Mouse (Mus musculus): Measurements from ENCODE around the gene Oxnad1.
"Not testable (repeated sequence)": the region's sequence is repeated elsewhere in the genome, so short reads cannot be mapped to it uniquely, and the experiment has no call there.

Oxnad1 gene

DNA sequence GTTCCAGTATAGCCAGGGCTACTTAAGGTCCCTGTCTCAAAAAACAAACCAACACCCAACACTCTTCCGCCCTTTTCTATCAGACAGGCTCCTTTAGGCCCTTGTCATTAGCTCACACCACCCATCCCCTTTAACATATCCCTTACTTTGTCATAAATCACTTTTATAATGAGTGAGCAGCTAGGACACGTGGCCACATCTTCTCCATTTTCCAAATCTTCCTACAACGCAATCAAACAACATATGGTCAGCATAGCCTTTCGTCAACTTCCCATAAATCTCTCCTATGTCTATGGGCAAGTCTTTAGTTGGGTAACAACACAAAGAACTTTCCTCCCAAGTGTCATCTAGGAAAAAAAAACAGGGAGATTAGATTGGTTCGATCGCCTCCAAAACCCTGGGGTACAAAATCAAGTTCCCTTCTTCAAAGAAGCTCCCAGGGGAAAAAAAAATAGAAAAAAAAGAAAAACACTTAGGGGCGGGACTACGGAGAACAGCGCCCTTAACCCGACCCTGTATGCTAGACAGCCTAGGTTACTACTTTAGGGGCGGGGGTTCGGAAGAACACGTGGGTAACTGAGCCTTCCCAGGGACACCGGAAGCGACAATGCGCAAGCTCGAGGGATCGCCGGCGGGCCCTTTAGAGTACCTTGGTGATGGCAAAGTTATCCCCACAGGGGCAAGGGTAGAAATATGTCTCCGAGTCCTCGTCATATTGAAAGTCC is at the start of gene Oxnad1:
Gene Oxnad1 (plus strand): TSS at position 614 of the 725 bp plus-strand sequence.
- DNase-seq (ENCODE audit: low spot score in 2 of 2) = no peak

DNA sequence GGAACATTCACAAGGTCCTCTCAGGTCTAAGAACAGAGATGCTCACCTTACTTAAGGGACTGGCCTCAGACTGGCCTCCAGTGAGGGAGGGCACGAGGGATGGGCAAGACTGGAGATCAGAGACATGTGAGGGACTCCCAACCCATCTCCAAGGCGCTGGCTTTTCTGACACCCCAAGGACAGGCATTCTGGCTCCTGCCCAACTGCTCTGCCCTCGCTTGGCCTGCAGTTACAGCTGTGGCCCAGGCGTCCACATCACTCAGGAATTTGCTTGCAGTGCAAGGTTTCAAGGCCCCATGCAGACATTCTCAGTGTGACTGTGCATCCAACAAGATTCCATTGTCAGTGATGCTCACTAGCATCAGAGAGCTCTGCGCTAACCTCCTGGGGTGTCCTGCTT is 48.7 kb upstream of the Oxnad1 start:
- no peak for DNase-seq (ENCODE audit: low spot score in 2 of 2)

DNA sequence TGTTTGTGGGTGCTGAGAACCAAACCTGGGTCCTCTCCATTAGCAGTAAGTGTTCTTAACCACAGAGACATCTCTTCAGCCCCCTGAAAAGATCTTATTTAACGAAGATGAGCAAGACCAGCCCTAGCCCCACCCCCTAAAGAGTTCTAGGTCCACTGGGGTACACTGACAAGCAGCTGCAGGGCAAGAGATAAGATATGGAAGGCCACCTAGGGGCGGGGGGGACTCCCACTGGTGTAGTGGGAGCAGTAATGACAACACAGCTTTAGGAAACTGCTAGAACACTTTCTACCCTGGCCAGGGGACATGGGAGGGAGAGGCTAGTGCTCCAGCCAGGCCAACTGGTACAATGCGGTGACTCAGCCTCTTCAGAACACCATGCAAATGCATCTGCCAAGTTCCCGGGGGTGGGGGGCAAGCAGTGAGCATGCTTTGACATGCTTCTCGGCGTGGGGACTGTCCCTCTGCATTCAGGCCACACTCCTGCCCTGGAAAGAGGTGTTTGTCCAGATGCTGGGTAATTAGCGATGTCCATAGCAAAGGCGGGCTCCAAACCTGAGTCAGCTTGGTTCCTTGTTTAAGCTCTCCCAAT is 47.4 kb upstream of the Oxnad1 start:
- DNase-seq (ENCODE audit: low spot score in 2 of 2) = no peak

DNA sequence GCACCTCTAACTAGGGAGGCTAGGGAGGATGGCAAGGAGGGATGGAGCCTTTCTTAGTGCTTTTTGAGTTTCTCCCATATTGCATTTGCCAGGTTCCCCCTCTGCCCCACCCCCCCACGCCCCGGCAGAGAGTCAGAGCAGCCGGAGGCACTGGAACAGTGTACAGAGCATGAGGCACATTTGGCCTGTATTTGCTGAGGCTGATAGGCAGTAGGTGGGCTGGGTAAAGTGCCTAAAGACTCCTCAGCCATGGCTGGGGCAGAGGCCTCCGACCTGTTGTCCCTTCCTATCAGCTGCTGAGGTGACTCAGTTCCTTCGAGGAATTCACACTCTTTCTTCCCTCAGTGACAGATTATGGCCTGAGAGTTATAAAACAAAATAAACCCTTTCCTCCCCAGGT is 43.1 kb upstream of the Oxnad1 start:
- no peak for DNase-seq (ENCODE audit: low spot score in 2 of 2)

DNA sequence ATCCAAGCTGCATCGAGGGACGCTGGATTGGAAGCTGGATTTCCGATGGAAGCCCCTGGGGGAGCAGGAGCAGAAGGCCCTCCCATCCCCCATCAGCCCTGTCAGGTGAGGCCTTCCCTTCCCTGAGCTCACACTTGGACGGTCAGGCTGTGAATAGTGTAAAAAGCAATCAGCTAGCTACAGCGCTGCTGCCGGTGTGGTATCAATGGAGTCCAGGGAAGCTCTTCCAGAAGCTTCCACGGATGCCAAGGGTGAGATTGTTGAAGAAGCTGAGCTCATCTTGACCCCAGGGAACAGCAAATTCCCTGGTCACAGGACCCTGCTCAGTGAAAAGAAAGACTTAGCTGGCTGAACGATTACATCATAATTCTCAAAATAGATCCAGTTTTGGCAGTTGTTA is 38.8 kb upstream of the Oxnad1 start:
- no peak for DNase-seq (ENCODE audit: low spot score in 2 of 2)

DNA sequence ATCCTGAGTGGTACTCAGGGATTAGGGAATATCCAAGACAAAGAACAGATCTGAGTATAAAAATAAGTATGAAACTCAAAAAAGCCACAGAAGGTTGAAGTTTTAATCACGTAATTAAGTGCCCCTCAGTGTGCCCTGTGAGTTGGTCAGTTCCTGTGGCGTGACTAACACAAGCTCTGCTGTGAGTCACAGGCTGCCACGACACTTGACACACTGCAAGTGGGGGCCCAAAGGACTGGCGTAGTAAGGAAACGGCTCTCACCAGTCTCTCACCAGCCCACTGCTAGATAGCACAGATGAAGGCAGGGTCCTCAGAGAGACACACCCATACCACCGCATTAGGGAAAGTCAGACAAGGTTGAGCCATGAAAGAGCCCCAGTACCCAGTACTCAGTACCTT is 35.0 kb upstream of the Oxnad1 start:
- no peak for DNase-seq (ENCODE audit: low spot score in 2 of 2)

DNA sequence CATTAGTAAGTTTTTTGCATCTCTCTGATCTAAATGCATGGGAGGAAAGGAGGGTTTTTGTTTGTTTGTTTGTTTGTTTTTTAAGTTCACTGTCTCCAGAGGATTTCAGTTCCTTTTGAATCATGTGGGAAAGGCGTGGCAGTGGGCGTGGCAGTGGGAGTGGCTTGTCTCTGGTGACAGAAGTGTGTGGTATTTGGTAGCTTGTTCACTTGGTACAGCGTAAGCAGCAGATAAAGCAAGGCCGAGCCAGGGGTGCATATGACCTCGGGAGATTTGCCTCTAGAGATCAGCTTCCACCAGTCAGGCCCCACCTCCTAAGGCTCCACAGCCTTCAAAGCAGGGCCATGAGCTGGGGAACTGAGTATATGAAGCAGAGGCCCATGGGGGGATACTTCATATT is 31.3 kb upstream of the Oxnad1 start:
- DNase-seq (ENCODE audit: low spot score in 2 of 2) = no peak

DNA sequence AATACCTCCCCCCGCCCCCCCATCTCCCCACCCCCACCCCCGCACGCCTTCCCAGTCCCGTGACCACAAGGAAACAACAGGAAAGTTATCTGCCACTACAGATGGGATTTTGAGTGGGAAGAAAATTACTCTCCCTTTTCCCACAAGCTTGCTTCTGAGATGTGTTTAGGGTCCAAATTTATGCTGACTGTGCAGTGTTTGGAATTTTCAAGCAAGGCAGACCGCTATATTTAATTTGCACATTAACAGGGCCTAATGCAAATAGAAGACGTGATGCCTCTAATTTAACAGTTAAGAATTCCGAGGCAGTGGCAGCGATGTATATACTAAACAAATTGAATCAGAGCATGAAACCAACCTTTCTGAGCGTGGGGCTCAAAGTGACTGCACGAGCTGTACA is 30.4 kb upstream of the Oxnad1 start:
- no peak for DNase-seq (ENCODE audit: low spot score in 2 of 2)

DNA sequence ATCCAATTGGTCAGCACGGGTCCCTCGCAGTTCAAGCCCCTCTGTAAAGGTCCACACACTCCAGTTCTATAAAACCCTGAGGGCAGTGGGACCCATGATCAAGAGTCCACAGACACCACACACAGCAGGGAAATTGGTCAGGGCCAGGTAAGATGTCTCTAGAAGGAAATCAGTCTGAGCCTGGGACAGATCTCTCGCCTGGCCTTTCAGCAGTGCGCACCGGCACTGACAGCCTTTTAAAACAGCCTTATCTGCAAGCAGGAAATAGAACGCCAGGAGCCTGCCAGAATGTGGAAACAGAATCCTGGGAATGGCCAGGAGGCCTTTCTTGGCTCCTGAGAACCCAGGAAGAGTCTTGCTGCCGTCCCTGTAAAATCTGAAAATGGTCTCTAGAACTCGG is 29.4 kb upstream of the Oxnad1 start:
- DNase-seq (ENCODE audit: low spot score in 2 of 2) = no peak

DNA sequence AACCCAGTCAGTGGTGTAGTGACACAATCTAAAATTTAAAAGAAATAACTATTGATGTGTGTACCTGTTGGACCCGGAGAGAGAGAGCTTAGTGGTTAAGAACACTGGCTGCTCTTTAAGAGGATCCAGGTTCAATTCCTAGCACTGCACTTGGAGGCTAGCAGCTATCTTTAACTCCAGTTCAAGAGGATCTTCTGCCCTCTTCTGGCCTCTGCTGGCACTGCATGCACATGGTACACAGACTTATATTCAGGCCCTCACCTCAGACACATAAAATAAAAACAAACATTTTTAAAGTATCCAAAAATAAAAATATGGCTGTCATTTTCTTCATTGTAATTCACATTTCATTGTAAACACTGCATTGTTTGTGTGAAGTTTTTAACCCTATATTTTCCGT is 28.5 kb upstream of the Oxnad1 start:
- no peak for DNase-seq (ENCODE audit: low spot score in 2 of 2)

DNA sequence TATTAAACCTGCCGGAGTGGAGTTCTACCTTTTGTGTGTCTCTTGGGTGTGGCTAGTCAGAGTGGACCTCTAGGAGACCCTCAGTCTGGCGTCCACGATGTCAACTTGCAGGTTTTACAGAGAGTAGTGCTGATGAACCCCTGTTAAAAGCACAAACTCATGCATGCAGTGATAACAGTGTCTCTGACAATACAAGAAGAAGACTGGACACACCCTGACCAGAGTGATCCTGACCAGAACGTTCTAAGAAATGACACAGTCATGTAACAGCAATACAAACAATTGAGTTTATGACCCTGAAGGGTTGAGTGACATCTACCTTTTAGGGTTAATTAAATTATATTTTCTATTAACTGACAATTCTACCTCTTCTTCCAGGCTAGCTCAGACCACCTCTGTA is 27.5 kb upstream of the Oxnad1 start:
- DNase-seq (ENCODE audit: low spot score in 2 of 2) = no peak

DNA sequence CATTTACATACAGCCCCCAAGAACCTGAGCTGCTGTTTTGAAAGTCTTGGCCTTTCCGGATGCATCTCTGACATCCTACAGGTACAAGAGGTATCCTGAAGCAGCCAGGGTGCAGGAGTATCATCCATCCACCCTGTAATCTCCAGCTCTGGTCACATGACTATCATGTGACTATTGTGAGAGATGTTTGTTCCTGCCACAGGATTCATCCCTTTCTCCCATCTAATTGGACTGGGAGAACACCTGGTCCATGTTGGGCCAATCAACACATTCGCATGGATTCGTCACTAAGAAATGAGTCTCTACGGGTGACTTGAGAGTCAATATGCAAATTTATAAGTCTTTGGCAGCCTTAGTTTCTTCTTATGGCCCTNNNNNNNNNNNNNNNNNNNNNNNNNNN is 23.8 kb upstream of the Oxnad1 start:
- DNase-seq (ENCODE audit: low spot score in 2 of 2) = no peak

DNA sequence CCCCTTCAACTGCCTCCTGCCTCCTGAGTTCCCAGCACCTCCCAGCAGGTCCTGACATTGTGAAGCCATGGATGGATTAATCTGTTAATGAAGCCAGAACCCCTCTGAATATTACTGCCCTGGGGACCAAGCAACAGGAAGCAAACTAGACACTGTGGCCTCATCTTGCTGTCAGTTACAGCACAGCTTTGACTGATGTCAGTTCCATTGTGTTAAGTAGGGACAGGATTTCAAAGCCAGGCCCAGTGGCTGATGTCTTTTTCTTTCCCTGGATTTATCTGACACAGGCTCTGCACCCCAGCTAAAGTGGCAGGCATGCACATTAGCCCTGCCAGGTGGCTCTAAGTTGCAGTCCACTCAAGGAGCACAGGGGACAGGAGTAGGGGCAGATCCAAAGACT is 12.4 kb upstream of the Oxnad1 start:
- no peak for DNase-seq (ENCODE audit: low spot score in 2 of 2)

DNA sequence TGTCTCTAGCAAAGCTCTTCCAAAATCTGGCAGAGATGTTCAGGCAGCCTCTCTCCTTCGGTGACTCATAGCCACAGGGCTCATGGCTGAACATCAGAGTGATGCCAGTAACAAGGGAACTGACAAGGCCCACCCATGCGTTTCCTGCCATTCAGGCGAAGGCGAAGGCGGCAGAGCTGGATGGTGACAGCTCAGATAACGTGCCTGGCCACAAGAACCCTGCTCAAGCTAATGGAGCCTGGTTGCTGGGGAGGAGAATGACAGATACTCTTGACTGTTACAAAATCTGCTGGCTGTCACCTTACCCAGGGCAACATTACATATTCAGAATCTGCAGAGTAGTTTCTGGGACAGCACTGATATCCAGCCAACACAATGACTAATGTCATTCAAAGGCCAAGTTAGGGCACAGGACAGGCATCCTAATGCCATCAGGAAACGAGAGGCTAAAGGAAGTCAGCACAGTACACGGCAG is 11.9 kb upstream of the Oxnad1 start:
- DNase-seq (ENCODE audit: low spot score in 2 of 2) = peak; percentile 52 to 65

DNA sequence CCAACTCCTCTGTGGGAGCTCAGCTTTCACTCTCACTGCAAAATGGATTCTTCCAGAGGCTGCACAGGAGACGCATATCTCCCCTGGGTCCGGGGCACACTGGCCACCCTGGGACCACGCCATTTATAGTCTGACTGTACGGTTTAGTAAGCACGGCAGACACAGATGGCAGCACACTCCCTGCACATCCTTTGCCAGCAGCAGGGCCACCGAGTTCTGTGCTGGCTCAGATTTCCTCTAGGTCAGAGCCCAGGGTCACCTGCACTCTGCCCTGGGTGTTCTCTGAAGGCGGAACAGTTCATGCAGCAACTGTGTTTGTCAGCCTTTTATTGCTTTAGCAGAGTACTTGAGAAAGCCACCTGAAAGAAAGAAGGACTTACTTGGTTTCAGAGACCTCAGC is 11.3 kb upstream of the Oxnad1 start:
- no peak for DNase-seq (ENCODE audit: low spot score in 2 of 2)

DNA sequence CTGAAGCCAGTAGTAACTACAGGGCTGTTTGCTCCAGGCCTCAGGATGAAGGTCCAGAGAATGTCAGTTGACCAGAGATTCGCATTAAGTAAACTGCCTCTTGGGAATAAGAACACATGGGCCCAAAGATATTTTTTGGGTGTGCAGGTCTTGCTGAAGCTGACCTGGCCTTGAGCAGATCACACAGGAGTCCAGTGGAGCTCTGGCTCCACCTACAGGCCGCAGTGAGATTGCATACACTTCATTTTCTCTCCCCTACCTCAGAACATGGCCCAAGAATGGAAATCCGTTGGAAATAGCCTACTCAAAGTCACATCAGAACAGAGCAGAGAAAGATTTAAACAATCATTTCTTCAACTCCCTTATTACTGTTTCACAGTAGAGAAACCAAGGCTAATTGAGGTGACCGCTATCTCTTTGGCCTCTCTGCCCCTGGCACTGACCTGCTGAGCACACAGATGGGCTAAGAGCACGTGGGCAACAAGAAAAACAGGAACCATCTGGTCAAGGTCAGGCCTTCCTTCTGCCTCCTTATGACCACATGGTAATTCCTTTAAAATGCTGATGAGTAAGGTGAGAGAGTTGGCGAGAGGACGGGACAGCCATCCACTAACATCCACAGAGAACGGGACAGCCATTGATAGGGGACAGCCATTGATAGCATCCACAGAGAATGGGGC is 8.1 kb upstream of the Oxnad1 start:
- DNase-seq (ENCODE audit: low spot score in 2 of 2) = peak; percentile 71 to 72

DNA sequence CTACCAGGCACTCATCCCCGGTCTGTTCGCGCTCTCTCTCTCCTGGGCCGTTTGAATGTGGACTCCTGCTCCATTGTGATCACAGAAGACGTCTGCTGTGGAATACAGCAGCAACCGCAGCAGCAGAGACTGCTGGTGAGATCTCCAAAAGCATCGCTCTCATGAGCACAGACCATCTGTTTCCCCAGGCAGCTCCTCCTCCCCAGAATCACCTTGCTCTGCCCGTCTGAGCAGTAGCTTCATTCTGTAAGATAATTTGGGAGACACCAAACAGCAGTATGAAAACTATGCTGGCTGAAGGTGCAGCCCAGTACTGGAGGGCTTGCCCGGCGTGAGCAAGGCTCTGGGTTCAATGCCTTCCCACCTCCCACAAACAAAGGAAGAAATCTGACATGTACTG is 4.1 kb upstream of the Oxnad1 start:
- DNase-seq (ENCODE audit: low spot score in 2 of 2) = peak; percentile 22 to 32

DNA sequence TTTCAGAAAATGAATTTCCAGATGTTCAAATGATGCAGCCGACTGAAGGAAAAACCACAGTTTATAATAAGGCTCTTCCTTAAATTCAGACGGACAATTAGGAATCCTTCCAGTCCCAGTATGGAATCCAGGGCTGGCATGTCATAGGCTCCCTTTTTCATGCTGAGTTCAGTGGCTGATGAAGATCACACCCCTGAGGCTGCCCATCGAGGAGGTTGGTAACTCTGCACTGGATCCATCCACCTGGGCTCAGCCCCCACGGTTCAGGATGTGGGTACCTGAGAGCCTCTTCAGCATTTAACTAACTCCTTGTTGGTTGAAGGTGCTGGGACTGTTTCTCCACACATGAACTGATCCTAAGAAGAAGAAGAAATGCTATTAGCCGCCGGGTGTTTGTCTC is 2.3 kb upstream of the Oxnad1 start:
- no peak for DNase-seq (ENCODE audit: low spot score in 2 of 2)

DNA sequence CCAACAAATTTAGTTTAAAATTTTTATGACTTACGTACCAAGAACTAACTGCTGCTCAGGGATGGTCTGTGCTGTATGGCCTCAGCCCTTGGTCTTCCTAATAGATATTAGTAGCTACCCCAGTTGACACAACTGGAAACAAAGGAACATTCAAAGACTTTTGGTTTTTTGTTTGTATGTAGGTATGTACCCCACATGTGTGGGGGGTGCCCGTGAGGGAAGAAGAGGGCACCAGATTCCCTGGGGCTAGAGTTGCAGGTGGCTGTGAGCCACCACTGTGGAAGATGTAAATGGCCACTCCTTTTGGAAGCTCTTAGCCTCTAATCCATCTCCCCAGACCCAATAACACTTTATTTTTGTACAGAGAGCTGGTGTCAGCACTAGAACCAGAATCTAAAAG is 1.7 kb upstream of the Oxnad1 start:
- no peak for DNase-seq (ENCODE audit: low spot score in 2 of 2)

DNA sequence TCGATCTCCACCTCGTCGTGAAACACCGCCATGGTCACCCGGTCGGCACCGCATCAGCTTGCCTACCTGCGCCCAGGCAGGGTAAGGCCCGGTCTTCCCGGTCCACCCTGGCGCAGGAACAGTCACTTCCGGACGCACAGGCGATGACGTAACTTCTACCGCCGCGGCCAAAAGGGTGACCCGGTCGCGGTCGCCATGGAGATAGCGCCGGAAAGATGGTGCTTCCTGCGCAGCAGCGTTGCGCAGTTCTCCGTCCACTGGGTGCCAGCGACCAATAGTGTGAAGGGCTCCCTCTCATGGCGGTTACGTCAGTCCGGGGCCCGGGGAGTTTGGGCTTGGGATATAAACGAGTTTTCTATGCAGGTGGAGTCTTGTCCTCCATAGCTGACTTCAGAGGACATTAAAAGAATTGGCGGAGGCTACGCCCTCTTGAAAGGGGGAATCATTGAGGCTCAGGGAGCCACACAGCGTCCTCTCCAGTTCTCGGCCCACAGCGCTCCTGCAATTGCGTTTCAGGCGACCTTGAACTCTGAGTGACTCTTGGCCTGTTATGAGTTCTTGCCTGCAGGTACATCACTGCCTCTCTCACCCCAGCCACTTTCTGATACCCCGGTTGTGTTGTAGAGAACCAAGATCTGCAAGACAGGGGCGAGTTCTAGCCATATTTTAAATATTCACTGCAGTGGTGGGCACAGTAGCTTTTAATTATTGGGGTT is 470 bp downstream of the Oxnad1 start, which contains the start of gene Dph3:
Gene Dph3 (minus strand): TSS at position 244 of the 716 bp plus-strand sequence.
- peak; percentile 100 for DNase-seq (ENCODE audit: low spot score in 2 of 2)

DNA sequence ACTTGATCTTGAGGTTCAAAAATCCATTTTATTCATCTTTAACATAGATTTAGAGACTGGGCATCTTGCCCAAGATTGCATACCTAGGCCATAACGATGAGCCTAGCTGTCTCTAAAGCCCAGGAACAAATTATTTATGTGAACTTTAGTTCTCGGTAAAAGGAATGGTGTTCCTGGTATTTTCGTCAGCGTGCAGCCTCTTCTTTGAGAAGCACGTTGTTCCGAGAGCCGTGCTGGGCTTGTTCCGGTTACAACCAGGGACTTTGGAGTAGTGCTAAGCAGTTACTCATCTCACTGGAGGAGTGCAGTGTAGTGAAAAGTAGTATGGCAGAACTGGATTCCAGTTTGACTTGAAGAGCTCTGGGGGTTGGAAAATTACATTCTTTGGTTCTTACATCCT is 1.1 kb downstream of the Oxnad1 start:
- DNase-seq (ENCODE audit: low spot score in 2 of 2) = no peak

DNA sequence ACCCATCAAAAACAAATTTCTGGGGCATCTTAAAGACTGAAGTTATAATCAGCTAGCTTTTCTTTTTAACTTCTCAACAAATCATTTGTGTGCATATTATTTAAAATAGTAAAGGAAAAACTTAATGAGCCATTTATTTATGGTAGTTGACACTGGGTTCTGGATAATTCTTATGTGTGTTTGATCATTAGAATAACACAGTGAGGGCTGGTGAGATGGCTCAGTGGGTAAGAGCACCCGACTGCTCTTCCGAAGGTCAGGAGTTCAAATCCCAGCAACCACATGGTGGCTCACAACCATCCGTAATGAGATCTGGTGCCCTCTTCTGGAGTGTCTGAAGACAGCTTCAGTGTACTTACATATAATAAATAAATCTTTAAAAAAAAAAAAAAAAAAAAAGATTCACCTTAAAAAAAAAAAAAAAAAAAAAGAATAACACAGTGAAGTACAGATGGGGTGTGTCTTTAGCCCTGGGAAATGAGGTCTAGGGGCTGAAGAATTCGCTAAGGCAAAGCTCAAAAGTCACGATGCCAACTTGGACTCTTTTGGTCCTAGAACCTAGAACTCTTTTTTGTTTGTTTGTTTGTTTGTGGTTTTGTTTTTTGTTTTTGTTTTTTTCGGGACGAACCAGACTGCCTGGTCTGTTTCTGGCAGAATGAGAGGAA is 2.5 kb downstream of the Oxnad1 start:
- not testable (repeated sequence) for DNase-seq (ENCODE audit: low spot score in 2 of 2)
